Mouse (Mus musculus) kidney, embryonic 15.5 days (tissue): ENCODE results near the gene Ing4. TPM values are rescaled to one million over a fixed set of nuclear protein-coding genes. Genes with fewer than 3 reads are reported as not detected.
"Not testable (repeated sequence)": the region's sequence is repeated elsewhere in the genome, so short reads cannot be mapped to it uniquely, and the experiment has no call there.

Source experiments
- ATAC-seq: fragments of 200-750 bp; cut with Nextera tagmentation; replicated peaks from 2 replicates; pipeline ENCODE4 v1.8.0; 2017; ENCODE audit warnings: moderate TSS enrichment; ENCODE audit not compliant: low FRiP score
- H3K27ac ChIP-seq: fragments of 300-500 bp; sonication (generic); 2 replicates; pipeline ENCODE4 v1.5.1; 2015; ENCODE audit warnings: mild to moderate bottlenecking, inconsistent platforms
- H3K27me3 ChIP-seq: fragments of 300-500 bp; sonication (generic); 2 replicates; pipeline ENCODE4 v1.6.1; 2015; ENCODE audit warnings: inconsistent platforms
- H3K36me3 ChIP-seq: fragments of 300-500 bp; sonication (generic); 2 replicates; pipeline ENCODE4 v1.6.1; 2015; ENCODE audit warnings: inconsistent platforms
- H3K4me1 ChIP-seq: fragments of 300-500 bp; sonication (generic); 2 replicates; pipeline ENCODE4 v1.6.1; 2015; ENCODE audit warnings: inconsistent platforms
- H3K4me2 ChIP-seq: fragments of 300-500 bp; sonication (generic); 2 replicates; pipeline ENCODE4 v1.6.1; 2015; ENCODE audit warnings: moderate library complexity, mild to moderate bottlenecking, inconsistent platforms
- H3K4me3 ChIP-seq: fragments of 300-500 bp; sonication (generic); replicated peaks from 2 replicates; pipeline ENCODE4 v1.5.1; 2015; ENCODE audit warnings: mild to moderate bottlenecking, inconsistent platforms
- H3K9ac ChIP-seq: fragments of 300-500 bp; sonication (generic); 2 replicates; pipeline ENCODE4 v1.6.1; 2015; ENCODE audit warnings: mild to moderate bottlenecking, inconsistent platforms
- H3K9me3 ChIP-seq: fragments of 300-500 bp; sonication (generic); replicated peaks from 2 replicates; pipeline ENCODE4 v1.6.1; 2016; ENCODE audit warnings: inconsistent platforms
- WGBS: fragments of 180-500 bp; shearing (Covaris S2); methylation state at CpG from one replicate; pipeline ENCODE4 v1.1.7; 2015; ENCODE audit warnings: mixed read lengths; 5-methylcytosine and 5-hydroxymethylcytosine counted together
- polyA plus RNA-seq: library from polyadenylated mRNA; unstranded; fragments of >200 nt; fragmentation: Nextera tagmentation; extraction: Ambion mirVana; gene quantifications from 2 replicates; pipeline ENCODE4 v1.2.1, GENCODE M21; 2015

Ing4 gene
- polyA plus RNA-seq, 1 experiment from 2014 or later, result 138 TPM

DNA sequence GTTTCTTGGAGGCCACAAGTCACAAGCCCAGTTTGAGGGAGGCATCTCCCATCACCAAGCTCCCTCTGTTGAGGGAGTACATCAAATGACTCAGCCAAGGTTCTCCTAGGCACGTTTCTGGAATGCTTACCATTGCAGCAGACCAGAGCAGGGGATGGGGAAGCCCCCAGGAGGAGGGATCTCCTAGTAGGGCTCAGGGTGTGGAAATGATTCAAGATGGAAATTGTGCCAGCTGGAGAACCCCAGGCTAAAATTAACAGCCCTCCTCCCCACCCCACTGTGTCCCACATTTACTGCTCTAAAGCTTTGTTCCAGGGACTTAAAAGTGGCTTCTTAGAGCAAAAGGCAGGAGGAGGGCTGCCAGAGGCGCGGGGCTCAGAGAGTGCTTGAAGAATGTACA, 34.5 kb upstream of the Ing4 start:
- peaks cover 17% of the 10 kb centered on the region for H3K4me1 ChIP-seq
- no peak overlapping the region for H3K9ac ChIP-seq
- 0 out of 2 replicates have a peak overlapping the region, but pooled peaks have one; percentile 3 for H3K27ac ChIP-seq
- 33% methylated on average over 3 of the region's 3 CpGs for WGBS
- no peaks in the 10 kb centered on the region for H3K9me3 ChIP-seq
- no peak for ATAC-seq
- H3K27me3 ChIP-seq, result peaks cover 32% of the 10 kb centered on the region
- H3K36me3 ChIP-seq, result no peaks in the 10 kb centered on the region
- H3K4me2 ChIP-seq, result no peak overlapping the region
- no peak overlapping the region for H3K4me3 ChIP-seq

DNA sequence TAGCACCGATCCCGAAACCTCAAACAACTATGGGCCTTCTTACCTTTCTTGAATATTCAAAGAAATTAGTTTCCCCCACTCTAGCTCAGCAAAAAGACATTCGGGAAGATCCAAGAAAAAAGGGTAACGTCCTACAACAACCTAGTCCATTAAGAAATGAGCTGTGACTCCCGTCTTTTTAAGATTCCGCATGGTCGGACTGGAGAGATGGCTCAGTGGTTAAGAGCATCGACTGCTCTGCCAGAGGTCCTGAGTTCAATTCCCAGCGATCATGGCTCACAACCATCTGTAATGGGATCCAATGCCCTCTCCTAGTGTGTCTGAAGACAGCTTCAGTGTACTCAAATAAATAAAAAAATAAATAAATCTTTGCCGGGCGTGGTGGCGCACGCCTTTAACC, 31.5 kb upstream of the Ing4 start:
- Histone ChIP-seq H3K27ac (peak overlapping the region; percentile 99), H3K4me1 (peaks cover 32% of the 10 kb centered on the region), H3K36me3 (peaks cover 22% of the 10 kb centered on the region), H3K9me3 (no peaks in the 10 kb centered on the region), H3K4me3 (peak overlapping the region; percentile 85), H3K27me3 (0 out of 2 replicates have a peak, but pooled peaks cover 3% of the 10 kb centered on the region), H3K4me2 (peak overlapping the region; percentile 81), H3K9ac (peak overlapping the region; percentile 92)
- 43% methylated on average over 13 of the region's 13 CpGs for WGBS
- ATAC-seq, result no peak

DNA sequence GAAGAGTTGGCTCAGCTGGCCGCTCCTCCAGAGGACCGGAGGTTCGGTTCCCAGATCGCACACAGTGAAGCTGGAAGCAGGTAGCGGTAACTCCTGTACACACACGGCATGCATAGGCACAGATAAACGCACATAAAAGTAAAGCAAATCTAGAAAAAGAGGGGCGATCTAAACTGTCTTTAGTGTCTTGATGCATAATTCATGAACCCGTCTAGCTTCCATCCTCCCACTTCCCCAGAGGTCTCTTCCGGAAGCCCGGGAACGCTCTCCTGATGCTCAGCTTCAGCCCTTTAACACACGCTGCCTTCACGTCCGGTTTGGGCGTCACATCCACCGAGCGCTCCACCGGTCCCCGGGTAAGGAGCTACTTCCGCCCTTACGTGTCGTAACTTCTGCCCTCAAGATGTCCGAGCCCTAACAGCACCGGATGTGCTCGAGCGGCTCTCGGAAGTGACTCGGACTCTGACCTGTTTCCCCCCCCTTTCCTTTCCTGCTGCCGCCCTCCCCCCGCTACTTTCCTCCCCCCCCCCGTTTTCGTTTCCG, 30.9 kb upstream of the Ing4 start:
- peak overlapping the region; percentile 92 for H3K9ac ChIP-seq
- H3K27me3 ChIP-seq, result no peaks in the 10 kb centered on the region
- peak; percentile 98 for ATAC-seq
- peak overlapping the region; percentile 81 for H3K4me2 ChIP-seq
- peaks cover 30% of the 10 kb centered on the region for H3K4me1 ChIP-seq
- H3K27ac ChIP-seq, result peak overlapping the region; percentile 99
- H3K4me3 ChIP-seq, result peak overlapping the region; percentile 85
- H3K36me3 ChIP-seq, result peaks cover 27% of the 10 kb centered on the region
- H3K9me3 ChIP-seq, result no peaks in the 10 kb centered on the region
- WGBS, result under 1% methylated on average over 30 of the region's 34 CpGs

DNA sequence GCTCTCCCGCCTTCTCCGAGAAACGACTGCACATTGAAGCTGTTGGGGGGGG, 30.6 kb upstream of the Ing4 start, which contains the start of gene Zfp384:
Zfp384 (plus strand) TSS at position 17 of the 52 bp plus-strand sequence.
- Histone ChIP-seq H3K4me1 (peaks cover 30% of the 10 kb centered on the region), H3K27ac (peak within 1 kb of the TSS; percentile 99), H3K4me2 (peak within 1 kb of the TSS; percentile 81), H3K9ac (peak within 1 kb of the TSS; percentile 92), H3K4me3 (peak within 1 kb of the TSS; percentile 85), H3K27me3 (no peaks in the 10 kb centered on the region), H3K9me3 (no peaks in the 10 kb centered on the region), H3K36me3 (peaks cover 30% of the 10 kb centered on the region)
- no peak for ATAC-seq
- WGBS, result 0% methylated on average over 3 of the region's 3 CpGs

DNA sequence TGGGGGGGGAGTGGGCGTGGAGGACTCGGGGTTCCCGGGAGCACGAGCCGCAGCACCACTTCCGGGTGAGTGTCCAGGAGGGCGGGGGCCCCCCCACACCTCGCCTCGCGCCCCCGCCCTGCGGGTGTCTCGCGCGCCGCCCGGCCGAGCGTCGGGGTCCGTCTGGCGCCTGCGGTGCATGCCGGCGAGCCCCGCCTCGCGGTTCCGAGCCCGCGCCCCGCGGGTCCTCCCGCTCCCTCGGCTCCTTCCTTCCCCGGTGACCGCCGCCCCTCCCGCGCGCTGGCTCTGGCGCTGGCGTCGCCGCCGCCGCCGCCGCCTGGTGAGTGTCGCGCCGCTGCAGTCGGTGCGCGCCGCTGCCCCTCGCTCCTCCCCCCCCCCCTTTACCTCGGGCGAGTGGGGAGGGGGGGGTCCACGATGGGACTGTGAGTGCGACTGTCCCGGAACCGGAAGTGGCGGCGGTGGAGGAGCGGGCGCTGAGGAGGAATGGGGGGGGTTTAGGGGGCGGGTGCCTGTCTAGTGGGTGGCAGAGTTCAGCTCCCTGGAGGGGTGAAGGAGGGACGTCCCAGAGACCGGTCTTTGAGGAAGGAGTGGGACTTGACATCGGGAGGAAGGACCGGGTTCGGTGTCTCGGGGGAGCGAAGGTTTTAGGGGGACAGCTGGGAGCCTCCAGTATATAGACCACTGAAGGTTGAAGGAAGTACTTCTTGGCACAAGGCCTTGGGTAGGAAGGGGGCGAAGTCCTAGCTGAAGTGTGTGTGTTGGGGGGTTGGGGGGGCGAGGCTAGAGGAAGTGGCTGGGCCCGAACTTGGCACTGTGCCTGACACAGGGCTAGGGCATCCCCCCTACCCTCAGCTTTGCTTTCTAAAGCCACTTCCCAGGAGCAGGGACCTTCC, 30.1 kb upstream of the Ing4 start:
- Histone ChIP-seq H3K4me1 (peaks cover 30% of the 10 kb centered on the region), H3K9me3 (no peaks in the 10 kb centered on the region), H3K36me3 (peaks cover 34% of the 10 kb centered on the region), H3K4me3 (peak overlapping the region; percentile 85), H3K27ac (peak overlapping the region; percentile 99), H3K27me3 (no peaks in the 10 kb centered on the region), H3K4me2 (peak overlapping the region; percentile 81), H3K9ac (peak overlapping the region; percentile 92)
- ATAC-seq, result peak; percentile 88
- WGBS, result under 1% methylated on average over 68 of the region's 78 CpGs

DNA sequence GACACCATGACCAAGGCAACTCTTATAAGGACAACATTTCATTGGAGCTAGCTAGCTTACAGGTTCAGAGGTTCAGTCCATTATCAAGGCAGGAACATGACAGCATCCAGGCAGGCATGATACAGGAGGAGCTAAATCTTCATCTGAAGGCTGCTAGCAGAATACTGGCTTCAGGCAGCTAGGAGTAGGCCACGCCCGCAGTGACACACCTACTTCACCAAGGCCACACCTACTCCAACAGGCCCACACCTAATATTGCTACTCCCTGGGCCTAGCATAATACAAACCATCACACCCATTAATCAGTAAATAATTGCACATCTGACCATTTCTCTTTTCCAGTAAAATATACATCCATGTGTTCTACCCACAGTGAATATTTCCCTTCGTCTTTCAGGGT, 21.9 kb upstream of the Ing4 start:
- H3K4me3 ChIP-seq, result no peak overlapping the region
- no peak overlapping the region for H3K27ac ChIP-seq
- H3K9me3 ChIP-seq, result no peaks in the 10 kb centered on the region
- no peaks in the 10 kb centered on the region for H3K27me3 ChIP-seq
- no peak overlapping the region for H3K9ac ChIP-seq
- H3K4me1 ChIP-seq, result 0 out of 2 replicates have a peak, but pooled peaks cover under 1% of the 10 kb centered on the region
- no peak overlapping the region for H3K4me2 ChIP-seq
- peaks cover 88% of the 10 kb centered on the region for H3K36me3 ChIP-seq
- no peak for ATAC-seq
- WGBS, result 95% methylated on average over 3 of the region's 3 CpGs

DNA sequence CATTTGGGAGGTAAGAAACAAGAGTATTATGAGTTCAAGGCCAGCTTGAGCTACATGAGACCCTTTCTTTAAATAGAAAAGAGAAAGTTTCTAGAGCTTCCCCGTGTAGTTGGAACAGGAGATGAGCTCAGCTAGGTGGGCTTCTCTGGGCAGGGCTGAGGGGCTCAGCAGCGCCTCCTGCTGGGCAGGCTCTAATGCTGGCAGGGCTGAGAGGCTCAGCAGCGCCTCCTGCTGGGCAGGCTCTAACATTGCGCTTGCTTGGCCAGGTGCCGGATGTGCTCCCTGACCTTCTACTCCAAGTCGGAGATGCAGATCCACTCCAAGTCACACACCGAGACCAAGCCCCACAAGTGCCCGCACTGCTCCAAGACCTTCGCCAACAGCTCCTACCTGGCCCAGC, 9.0 kb upstream of the Ing4 start:
- H3K27me3 ChIP-seq, H3K4me1 ChIP-seq, H3K27ac ChIP-seq, H3K9ac ChIP-seq, ATAC-seq, H3K4me3 ChIP-seq, H3K9me3 ChIP-seq, H3K4me2 ChIP-seq: not testable (repeated sequence)
- peaks cover 94% of the 10 kb centered on the region for H3K36me3 ChIP-seq
- 41% methylated on average over 8 of the region's 9 CpGs for WGBS

DNA sequence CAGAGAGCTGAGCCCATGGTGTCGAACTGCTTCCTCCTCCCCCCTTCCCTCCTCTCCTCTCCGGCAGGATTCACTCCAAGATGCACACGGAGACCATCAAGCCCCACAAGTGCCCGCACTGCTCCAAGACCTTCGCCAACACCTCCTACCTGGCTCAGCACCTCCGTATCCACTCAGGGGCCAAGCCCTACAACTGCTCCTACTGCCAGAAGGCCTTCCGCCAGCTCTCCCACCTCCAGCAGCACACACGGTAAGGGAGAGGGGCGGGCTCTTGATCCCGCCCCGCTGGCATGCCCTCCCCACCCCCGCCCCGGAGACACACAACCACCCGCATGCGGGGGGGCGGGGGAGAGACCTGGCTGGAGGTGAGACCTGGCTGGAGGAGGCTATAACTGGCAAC, 8.0 kb upstream of the Ing4 start:
- WGBS, result 85% methylated on average over 16 of the region's 16 CpGs
- peaks cover 93% of the 10 kb centered on the region for H3K36me3 ChIP-seq
- no peaks in the 10 kb centered on the region for H3K9me3 ChIP-seq

DNA sequence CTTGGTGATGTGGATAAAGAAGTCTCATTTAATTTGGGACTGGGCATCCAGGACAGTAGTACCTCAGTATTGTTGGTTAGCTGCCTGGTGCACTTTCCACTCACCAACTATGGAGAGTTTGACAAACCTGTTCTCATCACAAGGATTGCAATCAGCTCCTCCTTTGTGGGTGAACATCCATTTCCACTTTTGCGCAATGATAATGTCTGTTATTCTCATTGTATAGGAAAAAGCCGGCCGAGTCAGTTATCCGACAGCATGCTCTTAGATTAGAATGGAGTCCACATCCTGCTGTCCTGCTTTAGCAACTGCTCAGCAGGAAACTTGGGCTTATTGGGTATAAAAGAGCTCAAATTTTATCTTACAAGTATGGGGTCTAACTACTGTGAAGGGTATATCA, 894 bp upstream of the Ing4 start:
- Histone ChIP-seq H3K4me3 (peak overlapping the region; percentile 78), H3K9me3 (no peaks in the 10 kb centered on the region), H3K27ac (peak overlapping the region; percentile 91), H3K4me2 (peak overlapping the region; percentile 63), H3K9ac (peak overlapping the region; percentile 38; the same call in 1 of the 2 replicates), H3K36me3 (peaks cover 61% of the 10 kb centered on the region), H3K4me1 (peaks cover 16% of the 10 kb centered on the region; the same call in 1 of the 2 replicates), H3K27me3 (no peaks in the 10 kb centered on the region)
- no peak for ATAC-seq
- 94% methylated on average over 4 of the region's 4 CpGs for WGBS

More for the DNA sequence above, 8.0 kb upstream of the Ing4 start:
- H3K4me2 ChIP-seq, result no peak overlapping the region
- no peaks in the 10 kb centered on the region for H3K4me1 ChIP-seq
- H3K4me3 ChIP-seq, result no peak overlapping the region
- no peak overlapping the region for H3K9ac ChIP-seq
- ATAC-seq, result 0 out of 2 replicates have a peak, but pooled peaks have one; percentile 25
- H3K27ac ChIP-seq, result no peak overlapping the region
- H3K27me3 ChIP-seq, result no peaks in the 10 kb centered on the region

DNA sequence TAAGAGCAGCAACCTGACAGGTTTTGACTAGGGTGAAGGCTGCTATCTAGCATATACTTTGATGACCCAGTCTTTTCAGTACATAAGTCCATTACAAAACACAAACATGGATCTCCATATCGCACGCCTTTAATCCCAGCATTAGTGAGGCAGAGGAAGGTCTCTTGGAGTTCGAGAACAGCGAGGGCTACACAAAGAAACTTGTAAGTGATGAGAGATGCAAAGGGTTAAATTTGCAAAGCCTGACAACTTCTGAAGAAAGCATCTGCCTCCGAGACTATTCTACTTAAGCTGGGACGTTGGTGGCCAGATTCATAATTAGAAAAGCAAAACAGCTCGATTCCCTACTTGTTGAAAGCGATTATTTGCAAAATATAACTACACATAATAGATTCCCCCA, 429 bp upstream of the Ing4 start:
- 7% methylated on average over 8 of the region's 8 CpGs for WGBS
- no peaks in the 10 kb centered on the region for H3K27me3 ChIP-seq
- H3K4me3 ChIP-seq, result peak overlapping the region; percentile 78
- H3K4me2 ChIP-seq, result peak overlapping the region; percentile 63
- H3K36me3 ChIP-seq, result peaks cover 61% of the 10 kb centered on the region
- H3K9me3 ChIP-seq, result no peaks in the 10 kb centered on the region
- H3K9ac ChIP-seq, result peak overlapping the region; percentile 38; the same call in 1 of the 2 replicates
- H3K27ac ChIP-seq, result peak overlapping the region; percentile 91
- H3K4me1 ChIP-seq, result peaks cover 16% of the 10 kb centered on the region; the same call in 1 of the 2 replicates
- ATAC-seq, result peak; percentile 5; the same call in 1 of the 2 replicates

DNA sequence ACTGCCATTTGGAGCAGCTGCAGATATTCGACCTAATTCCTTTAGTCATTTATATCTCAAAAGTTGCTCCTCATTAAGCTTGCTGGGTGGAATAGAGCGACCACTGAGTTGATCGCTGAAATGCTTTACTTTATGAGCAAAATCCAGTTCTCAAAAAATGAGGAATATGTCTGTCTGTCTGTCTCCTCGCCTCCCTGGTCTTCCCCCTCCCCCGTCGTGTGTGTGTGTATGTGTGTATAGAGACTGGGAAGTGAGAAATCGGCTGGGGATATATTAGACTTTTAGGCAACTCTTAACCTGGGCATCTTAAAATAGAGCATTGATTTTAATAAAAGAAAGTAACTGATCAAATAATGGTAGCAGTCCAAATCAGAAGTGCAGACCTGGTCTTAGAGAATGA, 661 bp downstream of the Ing4 start:
- peak overlapping the region; percentile 82 for H3K27ac ChIP-seq
- peak overlapping the region; percentile 74 for H3K9ac ChIP-seq
- 16% methylated on average over 7 of the region's 7 CpGs for WGBS
- H3K27me3 ChIP-seq, result no peaks in the 10 kb centered on the region
- no peak for ATAC-seq
- H3K4me2 ChIP-seq, result peak overlapping the region; percentile 63
- H3K9me3 ChIP-seq, result no peaks in the 10 kb centered on the region
- peak overlapping the region; percentile 78 for H3K4me3 ChIP-seq
- peaks cover 61% of the 10 kb centered on the region for H3K36me3 ChIP-seq
- peaks cover 16% of the 10 kb centered on the region; the same call in 1 of the 2 replicates for H3K4me1 ChIP-seq

DNA sequence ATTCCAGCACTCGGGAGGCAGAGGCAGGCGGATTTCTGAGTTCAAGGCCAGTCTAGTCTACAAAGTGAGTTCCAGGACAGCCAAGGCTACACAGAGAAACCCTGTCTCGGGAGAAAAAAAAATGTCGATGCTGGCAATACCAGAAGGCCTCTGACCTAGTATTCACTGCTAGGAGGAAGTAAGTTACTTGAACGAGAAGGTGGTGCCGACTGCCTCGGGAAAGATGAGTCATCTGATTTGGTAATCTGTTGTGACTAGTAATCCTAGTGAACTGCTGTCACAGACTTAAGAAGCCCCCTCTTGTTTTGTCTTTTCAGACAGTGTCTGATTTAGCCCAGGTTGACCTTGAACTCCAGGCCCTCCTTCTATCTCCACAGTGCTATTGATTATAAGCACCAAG, 1.5 kb downstream of the Ing4 start:
- Histone ChIP-seq H3K4me2 (0 out of 2 replicates have a peak overlapping the region, but pooled peaks have one; percentile 63), H3K9me3 (no peaks in the 10 kb centered on the region), H3K9ac (no peak overlapping the region), H3K36me3 (peaks cover 60% of the 10 kb centered on the region), H3K27ac (no peak overlapping the region), H3K4me3 (peak overlapping the region; percentile 78; the same call in 1 of the 2 replicates), H3K4me1 (peaks cover 16% of the 10 kb centered on the region; the same call in 1 of the 2 replicates), H3K27me3 (no peaks in the 10 kb centered on the region)
- no peak for ATAC-seq
- 84% methylated on average over 7 of the region's 7 CpGs for WGBS
